Mouse (Mus musculus): ENCODE results near the gene Hs3st6. TPM values are rescaled to one million over a fixed set of nuclear protein-coding genes. Genes with fewer than 3 reads are reported as not detected.

The Hs3st6 gene
- polyA plus RNA-seq, 1 experiment from 2014 or later: 1.8 TPM

- no peak overlapping the region for H3K4me3 ChIP-seq (ENCODE audit: low read depth, low read length)
- peaks cover 13% of the 10 kb centered on the region; the same call in 1 of the 2 replicates for H3K27me3 ChIP-seq (ENCODE audit: control insufficient read depth, insufficient read depth, low read length)
- no peaks in the 10 kb centered on the region for H3K36me3 ChIP-seq (ENCODE audit: control insufficient read depth, insufficient read depth, low read length)
- no peak overlapping the region for H3K27ac ChIP-seq (replicated peaks)
- peaks cover 8% of the 10 kb centered on the region for H3K4me1 ChIP-seq (replicated peaks; ENCODE audit: control insufficient read depth, insufficient read depth)
- TF ChIP-seq CTCF (IDR thresholded peaks at IDR 0.05; ENCODE audit: low read depth) (no peak), EP300 (optimal IDR thresholded peaks at IDR 0.05) (no peak)
- 12% methylated on average over 4 of the region's 4 CpGs for WGBS
- no peak for ATAC-seq (ENCODE audit: low FRiP score, low TSS enrichment)
- H3K4me2 ChIP-seq (replicated peaks; ENCODE audit: low read depth): peak overlapping the region; percentile 20
- no peak for DNase-seq (ENCODE audit: low spot score)
- H3K9ac ChIP-seq (ENCODE audit: low read length): no peak overlapping the region
- H3K9me3 ChIP-seq (ENCODE audit: control insufficient read depth, low read length): no peaks in the 10 kb centered on the region
These were observed 1.3 kb upstream of the Hs3st6 start for GRCm38 (mm10) chr17:24751528-24751927.

DNA sequence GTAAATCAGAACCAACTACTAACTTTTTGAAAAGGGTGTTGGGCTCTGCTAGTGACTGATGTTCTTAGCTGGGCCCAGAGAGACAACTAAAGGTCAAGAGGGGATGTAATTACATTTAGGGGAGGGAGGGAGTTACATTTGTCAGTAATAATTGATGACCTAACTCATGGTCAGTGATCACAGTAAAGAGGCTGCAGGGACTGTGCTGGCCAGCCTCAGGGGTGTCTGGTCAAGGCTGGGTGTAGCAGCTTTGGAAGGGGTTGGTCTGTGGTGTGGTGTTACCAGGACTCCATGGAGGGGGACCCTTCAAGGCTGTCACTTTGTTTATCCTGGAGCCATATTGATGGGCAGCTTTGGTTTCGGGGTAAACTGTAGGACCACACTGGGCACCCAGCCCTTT, 4.6 kb downstream of the Hs3st6 start:
- TF ChIP-seq EP300 (optimal IDR thresholded peaks at IDR 0.05) (no peak), CTCF (IDR thresholded peaks at IDR 0.05; ENCODE audit: low read depth) (no peak)
- no peak overlapping the region for H3K4me3 ChIP-seq (ENCODE audit: low read depth, low read length)
- peaks cover 6% of the 10 kb centered on the region for H3K4me1 ChIP-seq (replicated peaks; ENCODE audit: control insufficient read depth, insufficient read depth)
- H3K27ac ChIP-seq (replicated peaks): no peak overlapping the region
- no peak overlapping the region for H3K4me2 ChIP-seq (replicated peaks; ENCODE audit: low read depth)
- H3K36me3 ChIP-seq (ENCODE audit: control insufficient read depth, insufficient read depth, low read length): no peaks in the 10 kb centered on the region
- H3K27me3 ChIP-seq (ENCODE audit: control insufficient read depth, insufficient read depth, low read length): peaks cover 9% of the 10 kb centered on the region; the same call in 1 of the 2 replicates
- no peaks in the 10 kb centered on the region for H3K9me3 ChIP-seq (ENCODE audit: control insufficient read depth, low read length)
- H3K9ac ChIP-seq (ENCODE audit: low read length): no peak overlapping the region
- WGBS: 83% methylated on average over 1 of the region's 1 CpGs
- no peak for DNase-seq (ENCODE audit: low spot score)
- ATAC-seq (ENCODE audit: low FRiP score, low TSS enrichment): no peak; the same call in 1 of the 2 replicates

DNA sequence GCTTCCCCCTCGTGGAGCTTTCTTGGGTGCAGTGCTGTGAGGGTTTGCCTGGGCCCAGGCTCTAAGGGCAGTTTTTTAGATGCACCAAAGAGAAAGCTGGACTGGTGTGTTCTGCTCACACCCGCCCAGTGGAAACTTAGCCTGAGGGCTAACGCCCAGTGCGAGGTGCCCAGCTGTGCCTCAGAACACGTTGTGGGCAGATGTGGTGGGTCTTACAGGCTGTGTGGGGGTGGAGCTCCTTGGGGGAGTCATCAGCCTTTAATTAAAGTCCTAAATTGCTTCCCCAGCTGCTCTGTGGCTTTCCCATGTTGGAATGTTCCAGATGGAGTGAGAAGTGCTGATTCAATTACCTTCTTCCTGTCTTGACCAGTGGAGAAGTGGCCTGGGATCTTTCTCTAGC, 8.3 kb downstream of the Hs3st6 start:
- ATAC-seq (ENCODE audit: low FRiP score, low TSS enrichment): no peak
- H3K4me1 ChIP-seq (replicated peaks; ENCODE audit: control insufficient read depth, insufficient read depth): no peaks in the 10 kb centered on the region
- no peak overlapping the region for H3K27ac ChIP-seq (replicated peaks)
- H3K36me3 ChIP-seq (ENCODE audit: control insufficient read depth, insufficient read depth, low read length): no peaks in the 10 kb centered on the region
- 53% methylated on average over 5 of the region's 5 CpGs for WGBS
- no peak overlapping the region for H3K4me2 ChIP-seq (replicated peaks; ENCODE audit: low read depth)
- H3K9me3 ChIP-seq (ENCODE audit: control insufficient read depth, low read length): no peaks in the 10 kb centered on the region
- no peak overlapping the region for H3K9ac ChIP-seq (ENCODE audit: low read length)
- TF ChIP-seq EP300 (optimal IDR thresholded peaks at IDR 0.05): no peak
- no peak for TF ChIP-seq CTCF (IDR thresholded peaks at IDR 0.05; ENCODE audit: low read depth)
- H3K27me3 ChIP-seq (ENCODE audit: control insufficient read depth, insufficient read depth, low read length): no peaks in the 10 kb centered on the region
- H3K4me3 ChIP-seq (ENCODE audit: low read depth, low read length): no peak overlapping the region
- DNase-seq (ENCODE audit: low spot score): no peak

- Histone ChIP-seq H3K27me3 (ENCODE audit: control insufficient read depth, insufficient read depth, low read length) (no peaks in the 10 kb centered on the region), H3K36me3 (ENCODE audit: control insufficient read depth, insufficient read depth, low read length) (no peaks in the 10 kb centered on the region), H3K4me3 (ENCODE audit: low read depth, low read length) (no peak overlapping the region), H3K4me1 (replicated peaks; ENCODE audit: control insufficient read depth, insufficient read depth) (no peaks in the 10 kb centered on the region), H3K9me3 (ENCODE audit: control insufficient read depth, low read length) (no peaks in the 10 kb centered on the region), H3K9ac (ENCODE audit: low read length) (no peak overlapping the region), H3K27ac (replicated peaks) (no peak overlapping the region), H3K4me2 (replicated peaks; ENCODE audit: low read depth) (no peak overlapping the region)
- ATAC-seq (ENCODE audit: low FRiP score, low TSS enrichment) (no peak), DNase-seq (ENCODE audit: low spot score) (no peak)
- no peak for TF ChIP-seq CTCF (IDR thresholded peaks at IDR 0.05; ENCODE audit: low read depth)
- no peak for TF ChIP-seq EP300 (optimal IDR thresholded peaks at IDR 0.05)
- 48% methylated on average over 22 of the region's 22 CpGs for WGBS
These were observed 12.5 kb downstream of the Hs3st6 start for GRCm38 (mm10) chr17:24765016-24765905.

DNA sequence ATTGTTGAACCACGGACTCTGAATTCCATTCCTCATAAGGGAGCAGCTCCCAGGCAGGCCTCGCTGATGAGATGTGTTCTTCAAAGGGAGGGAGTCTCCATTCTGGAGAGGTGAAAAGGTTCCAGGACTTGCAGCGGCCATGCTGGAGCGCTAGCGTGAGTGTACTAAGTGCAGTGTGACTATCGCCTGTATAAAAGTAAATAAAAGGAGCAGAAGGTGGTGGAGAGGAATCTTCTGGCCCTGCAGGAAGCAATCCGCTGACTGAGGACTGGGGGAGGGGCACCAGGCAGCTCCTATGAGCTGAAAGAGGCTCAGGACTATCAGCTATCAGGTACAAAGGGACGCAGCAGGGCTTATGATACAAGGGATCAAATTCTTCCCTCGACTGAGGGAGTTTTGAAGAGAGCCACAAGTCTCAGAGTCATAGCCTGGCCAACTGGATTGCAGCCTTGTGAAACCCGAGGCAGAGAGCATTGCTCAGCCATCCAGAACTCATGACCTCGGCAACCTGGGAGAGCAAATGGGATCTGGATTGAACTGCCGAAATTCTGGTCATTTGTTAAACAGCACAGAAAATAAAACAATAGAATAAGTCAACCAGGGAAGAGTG, 13.6 kb downstream of the Hs3st6 start:
- Histone ChIP-seq H3K4me3 (ENCODE audit: low read depth, low read length) (no peak overlapping the region), H3K36me3 (ENCODE audit: control insufficient read depth, insufficient read depth, low read length) (no peaks in the 10 kb centered on the region), H3K4me2 (replicated peaks; ENCODE audit: low read depth) (no peak overlapping the region), H3K27ac (replicated peaks) (no peak overlapping the region), H3K9me3 (ENCODE audit: control insufficient read depth, low read length) (no peaks in the 10 kb centered on the region), H3K27me3 (ENCODE audit: control insufficient read depth, insufficient read depth, low read length) (no peaks in the 10 kb centered on the region), H3K9ac (ENCODE audit: low read length) (no peak overlapping the region), H3K4me1 (replicated peaks; ENCODE audit: control insufficient read depth, insufficient read depth) (no peaks in the 10 kb centered on the region)
- WGBS: 25% methylated on average over 12 of the region's 12 CpGs
- ATAC-seq (ENCODE audit: low FRiP score, low TSS enrichment) (no peak), DNase-seq (ENCODE audit: low spot score) (no peak)
- TF ChIP-seq EP300 (optimal IDR thresholded peaks at IDR 0.05) (no peak), CTCF (IDR thresholded peaks at IDR 0.05; ENCODE audit: low read depth) (no peak)

DNA sequence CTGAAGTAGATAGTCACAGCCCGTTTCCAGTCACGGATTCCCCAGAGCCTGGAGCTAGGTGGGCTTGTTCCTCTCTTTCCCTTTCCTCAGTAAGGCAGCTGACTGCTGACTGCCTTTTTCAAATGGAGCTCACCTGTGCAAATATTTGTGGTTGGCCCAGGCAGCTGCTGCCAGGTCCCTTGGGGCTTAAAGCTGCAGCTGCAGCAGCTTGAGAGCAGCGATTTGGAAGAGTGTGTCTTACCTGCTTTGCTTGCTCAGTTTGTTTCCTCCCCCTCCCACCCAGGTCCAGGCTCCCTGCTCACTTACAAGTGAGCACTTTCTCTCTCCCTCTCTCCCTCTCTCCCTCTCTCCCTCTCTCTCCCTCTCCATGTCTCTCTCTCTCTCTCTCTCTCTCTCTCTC, 16.4 kb downstream of the Hs3st6 start:
- H3K4me1 ChIP-seq (replicated peaks; ENCODE audit: control insufficient read depth, insufficient read depth): no peaks in the 10 kb centered on the region
- ATAC-seq (ENCODE audit: low FRiP score, low TSS enrichment) (no peak), DNase-seq (ENCODE audit: low spot score) (no peak)
- H3K4me3 ChIP-seq (ENCODE audit: low read depth, low read length): no peak overlapping the region
- TF ChIP-seq CTCF (IDR thresholded peaks at IDR 0.05; ENCODE audit: low read depth) (no peak), EP300 (optimal IDR thresholded peaks at IDR 0.05) (no peak)
- H3K27me3 ChIP-seq (ENCODE audit: control insufficient read depth, insufficient read depth, low read length): no peaks in the 10 kb centered on the region
- H3K9ac ChIP-seq (ENCODE audit: low read length): no peak overlapping the region
- no peaks in the 10 kb centered on the region for H3K9me3 ChIP-seq (ENCODE audit: control insufficient read depth, low read length)
- no peaks in the 10 kb centered on the region for H3K36me3 ChIP-seq (ENCODE audit: control insufficient read depth, insufficient read depth, low read length)
- WGBS: 31% methylated on average over 3 of the region's 3 CpGs
- no peak overlapping the region for H3K4me2 ChIP-seq (replicated peaks; ENCODE audit: low read depth)
- no peak overlapping the region for H3K27ac ChIP-seq (replicated peaks)

Data from stomach, postnatal 0 days (tissue).